8 mouse cellular contexts compared by ENCODE assay signal in the genomic region with DNA sequence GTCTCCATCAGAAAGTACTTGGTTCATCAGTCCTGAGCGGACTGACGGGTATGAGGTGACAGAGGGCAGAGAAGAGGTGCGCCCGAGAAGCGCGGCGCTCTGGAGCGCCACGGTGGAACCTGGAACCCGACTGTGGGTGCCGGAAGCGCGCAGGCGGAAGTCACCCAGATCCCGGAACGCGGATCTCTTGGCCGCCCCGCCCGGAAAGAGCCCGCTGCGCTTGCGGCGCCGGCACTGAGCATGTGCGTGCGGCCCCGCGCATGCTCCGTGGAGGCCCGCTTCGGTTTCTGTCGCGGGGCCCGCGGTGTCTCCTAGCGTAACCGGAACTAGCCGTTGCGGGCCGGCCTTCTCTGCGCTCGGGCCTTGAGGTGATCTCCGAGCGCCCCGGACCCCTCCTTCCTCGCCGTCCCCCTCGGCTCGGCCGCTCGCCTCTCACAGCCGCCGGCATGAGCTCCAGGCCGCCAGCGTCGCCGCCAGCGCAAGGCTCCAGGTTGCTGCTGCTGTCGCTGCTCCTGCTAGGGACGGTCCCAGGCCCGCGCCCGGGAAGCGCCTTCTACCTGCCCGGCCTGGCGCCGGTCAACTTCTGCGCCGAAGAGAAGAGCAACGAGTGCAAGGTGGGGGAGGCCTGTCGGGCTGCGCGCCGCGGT. TPM values are rescaled to one million over a fixed set of nuclear protein-coding genes. Genes with fewer than 3 reads are reported as not detected.
DNase-seq lines count a peak whose midpoint lies in the region; ATAC-seq and TF ChIP-seq lines count a peak whose summit lies in the region.

A gene (plus strand): TSS at position 217 of the 647 bp plus-strand sequence.

- no peak for TF ChIP-seq EP300 in MEL (IDR thresholded peaks at IDR 0.05; ENCODE audit: low read depth in 1 of 2, low read length in 2 of 2)

- no peaks in the 10 kb centered on the region for H3K9me3 ChIP-seq in MEL (replicated peaks; ENCODE audit: insufficient read depth, low read length)
- no peaks in the 10 kb centered on the region for H3K9me3 ChIP-seq in forebrain, postnatal 0 days (ENCODE audit: low read length)
- H3K9me3 ChIP-seq in lung, embryonic 16.5 days (ENCODE audit: control insufficient read depth, low read length) = no peaks in the 10 kb centered on the region

- no peak for TF ChIP-seq CTCF in MEL (IDR thresholded peaks at IDR 0.05 in 2 of 3, conservative IDR thresholded peaks at IDR 0.05 in 1 of 3; ENCODE audit: control insufficient read depth in 1 of 3, insufficient read depth in 1 of 3, low read depth in 2 of 3, low read length in 3 of 3, poor library complexity in 1 of 3, severe bottlenecking in 1 of 3)
- TF ChIP-seq CTCF in cerebellum, adult 2 months (IDR thresholded peaks at IDR 0.05; ENCODE audit: borderline replicate concordance, insufficient read depth, low read depth, low read length) = no peak
- peak; percentile 28; the same call in 1 of the 2 replicates for TF ChIP-seq CTCF in forebrain, postnatal 0 days (IDR thresholded peaks at IDR 0.05; ENCODE audit: low read depth)

- TF ChIP-seq RAD21 in MEL (IDR thresholded peaks at IDR 0.05; ENCODE audit: low read depth, low read length) = no peak

- ATAC-seq in forebrain, postnatal 0 days = peak; percentile 96
- ATAC-seq in lung, embryonic 16.5 days (ENCODE audit: low read depth) = peak; percentile 94

- peak within 1 kb of the TSS; percentile 86 for H3K27ac ChIP-seq in MEL (ENCODE audit: control insufficient read depth, low read depth, low read length)
- H3K27ac ChIP-seq in cerebellum, adult 2 months (ENCODE audit: insufficient read depth, low read length) = peak within 1 kb of the TSS; percentile 66
- H3K27ac ChIP-seq in forebrain, postnatal 0 days (ENCODE audit: low read depth, low read length) = peak within 1 kb of the TSS; percentile 84
- H3K27ac ChIP-seq in lung, embryonic 16.5 days (ENCODE audit: low read length) = peak within 1 kb of the TSS; percentile 91

- H3K79me2 ChIP-seq in MEL (ENCODE audit: control insufficient read depth, insufficient read depth, low read length, poor library complexity) = peaks cover 47% of the 10 kb centered on the region

- peak within 1 kb of the TSS; percentile 66 for H3K4me2 ChIP-seq in forebrain, postnatal 0 days (ENCODE audit: low read depth)
- peak within 1 kb of the TSS; percentile 82 for H3K4me2 ChIP-seq in lung, embryonic 16.5 days (ENCODE audit: low read depth, low read length)

- WGBS in cerebellum, adult 2 months = 1% methylated on average over 76 of the region's 76 CpGs
- WGBS in forebrain, postnatal 0 days = 3% methylated on average over 76 of the region's 76 CpGs
- WGBS in lung, embryonic 16.5 days = under 1% methylated on average over 75 of the region's 76 CpGs

- peaks cover 2 to 17% of the 10 kb centered on the region in 2 experiments; a peak in 3 of 4 replicates for H3K36me3 ChIP-seq in MEL (ENCODE audit: control insufficient read depth in 1 of 2, insufficient read depth in 2 of 2, low read length in 2 of 2)
- H3K36me3 ChIP-seq in forebrain, postnatal 0 days (ENCODE audit: insufficient read depth) = no peaks in the 10 kb centered on the region; the same call in 1 of the 2 replicates
- H3K36me3 ChIP-seq in lung, embryonic 16.5 days (ENCODE audit: control insufficient read depth, insufficient read depth, low read length) = no peaks in the 10 kb centered on the region

- no peaks in the 10 kb centered on the region for H3K27me3 ChIP-seq in MEL (ENCODE audit: control insufficient read depth in 1 of 2, insufficient read depth in 2 of 2, low read length in 2 of 2)
- no peaks in the 10 kb centered on the region for H3K27me3 ChIP-seq in cerebellum, adult 2 months (ENCODE audit: control insufficient read depth, insufficient read depth, low read length)
- no peaks in the 10 kb centered on the region for H3K27me3 ChIP-seq in forebrain, postnatal 0 days (ENCODE audit: insufficient read depth, low read length)
- H3K27me3 ChIP-seq in lung, embryonic 16.5 days (ENCODE audit: control insufficient read depth, insufficient read depth, low read depth, low read length) = no peaks in the 10 kb centered on the region

- peak within 1 kb of the TSS; percentile 98 for H3K9ac ChIP-seq in MEL (ENCODE audit: control insufficient read depth, low read depth, low read length, poor library complexity, severe bottlenecking)
- H3K9ac ChIP-seq in forebrain, postnatal 0 days = peak within 1 kb of the TSS; percentile 93
- peak within 1 kb of the TSS; percentile 96 for H3K9ac ChIP-seq in lung, embryonic 16.5 days (ENCODE audit: low read length)

- peak; percentile 96 for DNase-seq in MEL (ENCODE audit: low read depth, low spot score)
- DNase-seq in cerebellum, adult 2 months = peak; percentile 94 to 97
- DNase-seq in forebrain, postnatal 0 days = peak; percentile 97
- peak; percentile 94 for DNase-seq in heart, postnatal 4 days
- DNase-seq in layer of hippocampus, adult 9-10 months (ENCODE audit: low spot score) = peak; percentile 74
- peak; percentile 76 for DNase-seq in ovary, postnatal 10 days (ENCODE audit: low spot score)
- peak; percentile 90 to 93 for DNase-seq in thymus, postnatal 10 days (ENCODE audit: low spot score in 2 of 2)

- TF ChIP-seq POLR2A in MEL (IDR thresholded peaks at IDR 0.05; ENCODE audit: control insufficient read depth in 1 of 2, insufficient read depth in 1 of 2, low read depth in 1 of 2, low read length in 2 of 2, poor library complexity in 1 of 2) = peak; percentile 94 to 98
- TF ChIP-seq POLR2A in cerebellum, adult 2 months (IDR thresholded peaks at IDR 0.05; ENCODE audit: borderline replicate concordance, insufficient read depth, low read length) = peak; percentile 95

- H3K4me3 ChIP-seq in MEL (ENCODE audit: control insufficient read depth in 1 of 2, insufficient read depth in 1 of 2, low read depth in 2 of 2, low read length in 2 of 2) = peak within 1 kb of the TSS; percentile 81 to 99
- H3K4me3 ChIP-seq in cerebellum, adult 2 months (replicated peaks; ENCODE audit: insufficient read depth, low read depth, low read length) = peak within 1 kb of the TSS; percentile 86
- H3K4me3 ChIP-seq in forebrain, postnatal 0 days (ENCODE audit: low read depth, low read length) = peak within 1 kb of the TSS; percentile 91
- H3K4me3 ChIP-seq in lung, embryonic 16.5 days (ENCODE audit: low read length) = peak within 1 kb of the TSS; percentile 86

- peaks cover 11 to 12% of the 10 kb centered on the region in 2 experiments for H3K4me1 ChIP-seq in MEL (ENCODE audit: control insufficient read depth in 1 of 2, insufficient read depth in 2 of 2, low read length in 2 of 2)
- H3K4me1 ChIP-seq in cerebellum, adult 2 months (ENCODE audit: control insufficient read depth, insufficient read depth, low read length) = peaks cover 5% of the 10 kb centered on the region
- peaks cover 20% of the 10 kb centered on the region for H3K4me1 ChIP-seq in forebrain, postnatal 0 days (ENCODE audit: insufficient read depth)
- H3K4me1 ChIP-seq in lung, embryonic 16.5 days (replicated peaks; ENCODE audit: control insufficient read depth, insufficient read depth, low read length) = peaks cover 23% of the 10 kb centered on the region

TF ChIP-seq in MEL, 35 proteins besides CTCF, POLR2A, EP300 and RAD21:
- TF ChIP-seq ELF1 (IDR thresholded peaks at IDR 0.05; ENCODE audit: low read depth, low read length) (peak; percentile 97), MEF2A (IDR thresholded peaks at IDR 0.05; ENCODE audit: extremely low read depth, insufficient replicate concordance, low read depth, low read length, poor library complexity, severe bottlenecking) (no peak), NELFE (IDR thresholded peaks at IDR 0.05; ENCODE audit: low read depth, low read length) (peak; percentile 93), HCFC1 (IDR thresholded peaks at IDR 0.05; ENCODE audit: low read depth, low read length) (peak; percentile 89), MAFK (IDR thresholded peaks at IDR 0.05; ENCODE audit: borderline replicate concordance, low read depth, low read length) (no peak), ZMIZ1 (IDR thresholded peaks at IDR 0.05; ENCODE audit: low read depth, low read length) (peak; percentile 77), TCF12 (IDR thresholded peaks at IDR 0.05; ENCODE audit: low read depth, low read length) (peak; percentile 39; the same call in 1 of the 2 replicates), SIN3A (IDR thresholded peaks at IDR 0.05; ENCODE audit: low read length) (peak; percentile 79; the same call in 1 of the 2 replicates), TAL1 (IDR thresholded peaks at IDR 0.05; ENCODE audit: low read length) (no peak), ZC3H11A (IDR thresholded peaks at IDR 0.05; ENCODE audit: low read depth, low read length) (no peak), USF1 (IDR thresholded peaks at IDR 0.05; ENCODE audit: low read depth, low read length) (0 out of 2 replicates have a peak, but pooled peaks have one; percentile 4), MYB (IDR thresholded peaks at IDR 0.05; ENCODE audit: low read depth, low read length) (peak; percentile 52; the same call in 1 of the 2 replicates), TBP (IDR thresholded peaks at IDR 0.05; ENCODE audit: low read depth, low read length) (peak; percentile 74; the same call in 1 of the 2 replicates), NRF1 (IDR thresholded peaks at IDR 0.05; ENCODE audit: insufficient read depth, low read depth, low read length, poor library complexity, severe bottlenecking) (peak; percentile 97), MXI1 (IDR thresholded peaks at IDR 0.05; ENCODE audit: low read depth, low read length) (peak; percentile 37), POLR2AphosphoS2 (IDR thresholded peaks at IDR 0.05; ENCODE audit: low read length) (peak; percentile 89), ZNF384 (IDR thresholded peaks at IDR 0.05; ENCODE audit: low read depth, low read length) (no peak)

RNA-seq across cellular contexts. Expression of the gene that starts here (rescaled TPM):
- total RNA-seq in MEL (2012; rRNA removed) = 55.8 and 59.6 TPM in 2 replicates
- polyA plus RNA-seq in MEL (2012; ENCODE audit: insufficient read depth in 1 of 2, insufficient read length in 2 of 2, low read depth in 1 of 2, low replicate concordance in 2 of 2, missing spikeins in 1 of 2) = 10 to 100 TPM in 1 of 2 experiments, not detected in 1; 62.7 TPM
- polyA plus RNA-seq in cerebellum, adult 2 months (2012; rRNA removed) = 81.4 and 90.7 TPM in 2 replicates
- 68.7 and 84.3 TPM in 2 replicates for total RNA-seq in forebrain, postnatal 0 days (2014; rRNA removed)
- 79.1 and 104 TPM in 2 replicates for polyA plus RNA-seq in forebrain, postnatal 0 days (2015; fragmentation: Nextera tagmentation; extraction: Ambion mirVana)
- total RNA-seq in heart, postnatal 4 days (2021) = 10 to 100 TPM; 98.4 to 99.8 TPM
- polyA plus RNA-seq in lung, embryonic 16.5 days (2015; fragmentation: Nextera tagmentation; extraction: Ambion mirVana) = 176 and 186 TPM in 2 replicates

Comparison
In these comparisons a context has a peak if more than half of its experiments do, and no peak if none do; other contexts are left out.
1. Peak in every context shown above with its lines: DNase-seq, ATAC-seq, H3K4me3 ChIP-seq and H3K27ac ChIP-seq.